Mouse (Mus musculus) lung, adult 2 months (tissue): ENCODE data around the gene Tmem235. TPM values are rescaled to one million over a fixed set of nuclear protein-coding genes. Genes with fewer than 3 reads are reported as not detected.
A peak's percentile ranks its signal among the peaks of the same experiment; 100 is the strongest.

Experiments
- DNase-seq: peaks from one replicate; pipeline ENCODE4 v3.0.0; 2022
- H3K4me1 ChIP-seq: fragments of 200-500 bp; 2 replicates; pipeline ENCODE4 v1.6.1; 2011; ENCODE audit warnings: low read length; ENCODE audit not compliant: control insufficient read depth, insufficient read depth
- H3K4me3 ChIP-seq: fragments of 200-500 bp; replicated peaks from 2 replicates; pipeline ENCODE3; 2011; ENCODE audit warnings: low read depth, mild to moderate bottlenecking, control low read depth, low read length; ENCODE audit errors: extremely low read depth
- CTCF ChIP-seq: fragments of 200-500 bp; IDR thresholded peaks from 2 replicates; pipeline ENCODE4 v1.5.1; 2011; ENCODE audit warnings: mild to moderate bottlenecking, low read length, control low read depth; ENCODE audit not compliant: insufficient read depth
- POLR2A ChIP-seq: fragments of 200-500 bp; IDR thresholded peaks from 2 replicates; pipeline ENCODE4 v1.6.1; 2011; ENCODE audit warnings: low read depth, mild to moderate bottlenecking, control low read depth, low read length, borderline replicate concordance; ENCODE audit errors: extremely low read depth
- WGBS: fragments of 180-500 bp; shearing (Covaris S2); methylation state at CpG from one replicate; pipeline ENCODE4 v1.1.7; 2018; 5-methylcytosine and 5-hydroxymethylcytosine counted together
- polyA plus RNA-seq: library from polyadenylated mRNA; depleted of rRNA; stranded (reverse); fragments of >200 nt; gene quantifications from 2 replicates; pipeline ENCODE4 v1.2.3, GENCODE M21; 2012; rRNA removed

Gene Tmem235
- polyA plus RNA-seq, 1 experiment: not detected

- TF ChIP-seq CTCF (no peak), POLR2A (no peak)
- DNase-seq: no peak
- no peaks in the 10 kb centered on the region for H3K4me1 ChIP-seq
- 80% methylated on average over 8 of the region's 8 CpGs for WGBS
- H3K4me3 ChIP-seq: no peak overlapping the region
These were observed 48.8 kb downstream of the Tmem235 start for GRCm38 (mm10) chr11:117909337-117909736.

GRCm38 (mm10) chr11:117912684-117913352, 52.3 kb downstream of the Tmem235 start:
- peak; percentile 88 for DNase-seq
- TF ChIP-seq POLR2A (no peak), CTCF (peak; percentile 93)
- H3K4me1 ChIP-seq: no peaks in the 10 kb centered on the region
- 25% methylated on average over 13 of the region's 13 CpGs for WGBS
- no peak overlapping the region for H3K4me3 ChIP-seq

- TF ChIP-seq POLR2A (no peak), CTCF (no peak)
- no peak for DNase-seq
- no peak overlapping the region for H3K4me3 ChIP-seq
- 61% methylated on average over 12 of the region's 12 CpGs for WGBS
- no peaks in the 10 kb centered on the region for H3K4me1 ChIP-seq
These were observed 54.0 kb downstream of the Tmem235 start for GRCm38 (mm10) chr11:117914531-117914930.

Other genes with a start within 250 kb of the Tmem235 start
- 21.3 and 22.4 TPM in 2 replicates for gene Tnrc6c, start 206.5 kb upstream of the Tmem235 start, polyA plus RNA-seq
- 12.0 and 12.8 TPM in 2 replicates for gene Tmc8, start 78.7 kb upstream of the Tmem235 start, polyA plus RNA-seq
- gene Tmc6, start 78.6 kb upstream of the Tmem235 start, polyA plus RNA-seq: 55.7 and 56.0 TPM in 2 replicates
- gene 6030468B19Rik, start 63.1 kb upstream of the Tmem235 start, polyA plus RNA-seq: 0.18 and 0.33 TPM in 2 replicates
- 0.06 TPM in 1 of 2 replicates, not detected in the other for gene Gm20708, start 51.1 kb upstream of the Tmem235 start, polyA plus RNA-seq
- gene Syngr2, start 51.1 kb upstream of the Tmem235 start, polyA plus RNA-seq: 180 and 191 TPM in 2 replicates
- 4.3 and 6.0 TPM in 2 replicates for gene Afmid, start 34.8 kb upstream of the Tmem235 start, polyA plus RNA-seq
- gene Tk1, start 34.7 kb upstream of the Tmem235 start, polyA plus RNA-seq: 7.3 and 11.5 TPM in 2 replicates
- 1.4 and 2.5 TPM in 2 replicates for gene Birc5, start 11.5 kb upstream of the Tmem235 start, polyA plus RNA-seq
- 11.7 and 15.5 TPM in 2 replicates for gene Tha1, start 12.7 kb downstream of the Tmem235 start, polyA plus RNA-seq
- gene Socs3, start 109.3 kb downstream of the Tmem235 start, polyA plus RNA-seq: 32.1 and 40.6 TPM in 2 replicates
- gene Pgs1, start 125.5 kb downstream of the Tmem235 start, polyA plus RNA-seq: 83.2 and 104 TPM in 2 replicates